Mouse (Mus musculus) C2C12 (cell line): ENCODE results near the gene Tcf3. TPM values are rescaled to one million over a fixed set of nuclear protein-coding genes. Genes with fewer than 3 reads are reported as not detected.

ENCODE experiments used
- H3K27me3 ChIP-seq: one replicate; pipeline ENCODE4 v1.6.1; 2011; ENCODE audit not compliant: control insufficient read depth, insufficient read depth, insufficient read length
- H3K36me3 ChIP-seq: one replicate; pipeline ENCODE4 v1.6.1; 2011; ENCODE audit not compliant: control insufficient read depth, insufficient read depth
- H3K4me3 ChIP-seq: one replicate; pipeline ENCODE4 v1.5.1; 2011; ENCODE audit warnings: mild to moderate bottlenecking, control low read depth; ENCODE audit not compliant: poor library complexity, insufficient read depth, severe bottlenecking
- H3K79me2 ChIP-seq: one replicate; pipeline ENCODE4 v1.6.1; 2011; ENCODE audit not compliant: control insufficient read depth, insufficient read depth
- H3K79me3 ChIP-seq: one replicate; pipeline ENCODE4 v1.6.1; 2011; ENCODE audit warnings: low read depth, control low read depth
- H3ac ChIP-seq: one replicate; pipeline ENCODE3; 2011; ENCODE audit warnings: low read depth; ENCODE audit not compliant: control insufficient read depth, insufficient read length
- CEBPB ChIP-seq: IDR thresholded peaks from one replicate; pipeline ENCODE4 v1.6.1; 2011; ENCODE audit warnings: low read depth, mild to moderate bottlenecking, control low read depth, moderate library complexity
- CTCF ChIP-seq: IDR thresholded peaks from one replicate; pipeline ENCODE4 v1.5.1; 2011; ENCODE audit not compliant: control insufficient read depth, insufficient read depth, insufficient read length
- FOSL1 ChIP-seq: IDR thresholded peaks from one replicate; pipeline ENCODE4 v1.8.0; 2011; ENCODE audit warnings: mild to moderate bottlenecking, low read length; ENCODE audit not compliant: poor library complexity, insufficient read depth, severe bottlenecking
- MAX ChIP-seq: IDR thresholded peaks from one replicate; pipeline ENCODE4 v1.6.1; 2011; ENCODE audit warnings: mild to moderate bottlenecking, control low read depth
- MYOD1 ChIP-seq: IDR thresholded peaks from one replicate; pipeline ENCODE4 v1.6.1; 2011; ENCODE audit warnings: low read depth; ENCODE audit not compliant: control insufficient read depth, insufficient read length
- MYOG ChIP-seq: IDR thresholded peaks from one replicate; pipeline ENCODE4 v1.6.1; 2011; ENCODE audit not compliant: control insufficient read depth, insufficient read length; ENCODE audit errors: extremely low read depth
- USF1 ChIP-seq: IDR thresholded peaks from one replicate; pipeline ENCODE4 v1.6.1; 2011; ENCODE audit warnings: low read depth, mild to moderate bottlenecking, control low read depth, moderate library complexity
- microRNA-seq: library from miRNA; unstranded; fragments of <30 nt; microRNA quantifications from one replicate; pipeline ENCODE4, GENCODE M21; 2019; ENCODE audit warnings: borderline microRNAs expressed
- polyA plus RNA-seq: library from polyadenylated mRNA; unstranded; fragments of >200 nt; fragmentation: generic; extraction: Trizol; gene quantifications from one replicate; pipeline ENCODE4 v1.2.1, GENCODE M21; 2012; ENCODE audit warnings: missing spikeins

Gene Tcf3
- polyA plus RNA-seq, 1 experiment: 111 TPM

- Histone ChIP-seq H3ac (peak overlapping the region; percentile 41), H3K79me3 (no peaks in the 10 kb centered on the region), H3K79me2 (no peaks in the 10 kb centered on the region), H3K36me3 (no peaks in the 10 kb centered on the region), H3K27me3 (peaks cover 3% of the 10 kb centered on the region), H3K4me3 (peak overlapping the region; percentile 28)
- TF ChIP-seq MAX: peak; percentile 22
- TF ChIP-seq CTCF: no peak
Observed at GRCm38 (mm10) chr10:80367954-80368353, 65.5 kb downstream of the Tcf3 start.

GRCm38 (mm10) chr10:80365736-80366135, 67.7 kb downstream of the Tcf3 start:
- Histone ChIP-seq H3K79me3 (no peaks in the 10 kb centered on the region), H3K36me3 (no peaks in the 10 kb centered on the region), H3K79me2 (no peaks in the 10 kb centered on the region), H3ac (no peak overlapping the region), H3K4me3 (no peak overlapping the region), H3K27me3 (peaks cover 8% of the 10 kb centered on the region)
- TF ChIP-seq FOSL1 (no peak), MYOD1 (no peak), MYOG (no peak), MAX (no peak), USF1 (no peak), CEBPB (no peak), CTCF (no peak)

GRCm38 (mm10) chr10:80363734-80364133, 69.7 kb downstream of the Tcf3 start:
- no peaks in the 10 kb centered on the region for H3K79me3 ChIP-seq
- no peak overlapping the region for H3K4me3 ChIP-seq
- no peaks in the 10 kb centered on the region for H3K36me3 ChIP-seq
- peaks cover 24% of the 10 kb centered on the region for H3K27me3 ChIP-seq
- no peaks in the 10 kb centered on the region for H3K79me2 ChIP-seq
- no peak overlapping the region for H3ac ChIP-seq
- TF ChIP-seq MYOD1 (no peak), USF1 (no peak), FOSL1 (no peak), MAX (no peak), CEBPB (no peak), MYOG (no peak), CTCF (no peak)

Small RNAs within 50 kb of the gene (microRNA-seq; reads per million reads assigned to microRNA genes)
- not detected for gene Gm22721

Other genes starting within 250 kb of the Tcf3 start
- gene Mum1, start 207.2 kb downstream of the Tcf3 start, polyA plus RNA-seq: 57.7 TPM
- 288 TPM for gene Ndufs7, start 184.5 kb downstream of the Tcf3 start, polyA plus RNA-seq
- gene Gamt, start 172.6 kb downstream of the Tcf3 start, polyA plus RNA-seq: 48.3 TPM
- gene Dazap1, start 172.2 kb downstream of the Tcf3 start, polyA plus RNA-seq: 159 TPM
- 5,397 TPM for gene Rps15, start 141.2 kb downstream of the Tcf3 start, polyA plus RNA-seq
- 0.20 TPM for gene Apc2, start 137.7 kb downstream of the Tcf3 start, polyA plus RNA-seq
- gene 2310011J03Rik, start 113.1 kb downstream of the Tcf3 start, polyA plus RNA-seq: 62.6 TPM
- 3.2 TPM for gene Pcsk4, start 104.1 kb downstream of the Tcf3 start, polyA plus RNA-seq
- gene Reep6, start 103.7 kb downstream of the Tcf3 start, polyA plus RNA-seq: 5.9 TPM
- gene Adamtsl5, start 85.2 kb downstream of the Tcf3 start, polyA plus RNA-seq: 18.3 TPM
- not detected for gene Plk5, start 77.2 kb downstream of the Tcf3 start, polyA plus RNA-seq
- gene Mex3d, start 46.0 kb downstream of the Tcf3 start, polyA plus RNA-seq: 37.4 TPM
- gene Mbd3, start 34.1 kb downstream of the Tcf3 start, polyA plus RNA-seq: 326 TPM
- 1,025 TPM for gene Uqcr11, start 26.8 kb downstream of the Tcf3 start, polyA plus RNA-seq
- gene Onecut3, start 61.2 kb upstream of the Tcf3 start, polyA plus RNA-seq: not detected
- gene Atp8b3, start 105.5 kb upstream of the Tcf3 start, polyA plus RNA-seq: 0.13 TPM
- 23.0 TPM for gene Rexo1, start 127.9 kb upstream of the Tcf3 start, polyA plus RNA-seq
- gene Klf16, start 143.7 kb upstream of the Tcf3 start, polyA plus RNA-seq: 21.0 TPM
- gene Abhd17a, start 156.7 kb upstream of the Tcf3 start, polyA plus RNA-seq: 103 TPM
- gene Scamp4, start 169.2 kb upstream of the Tcf3 start, polyA plus RNA-seq: 119 TPM
- 11.1 TPM for gene Adat3, start 169.2 kb upstream of the Tcf3 start, polyA plus RNA-seq
- gene Gm49322, start 172.4 kb upstream of the Tcf3 start, polyA plus RNA-seq: 1.0 TPM
- gene Csnk1g2, start 189.2 kb upstream of the Tcf3 start, polyA plus RNA-seq: 165 TPM
- gene Btbd2, start 223.4 kb upstream of the Tcf3 start, polyA plus RNA-seq: 53.8 TPM
- 61.4 TPM for gene Mknk2, start 244.5 kb upstream of the Tcf3 start, polyA plus RNA-seq